Mouse (Mus musculus): ENCODE data around the gene Olfr641.

The Olfr641 gene

DNA sequence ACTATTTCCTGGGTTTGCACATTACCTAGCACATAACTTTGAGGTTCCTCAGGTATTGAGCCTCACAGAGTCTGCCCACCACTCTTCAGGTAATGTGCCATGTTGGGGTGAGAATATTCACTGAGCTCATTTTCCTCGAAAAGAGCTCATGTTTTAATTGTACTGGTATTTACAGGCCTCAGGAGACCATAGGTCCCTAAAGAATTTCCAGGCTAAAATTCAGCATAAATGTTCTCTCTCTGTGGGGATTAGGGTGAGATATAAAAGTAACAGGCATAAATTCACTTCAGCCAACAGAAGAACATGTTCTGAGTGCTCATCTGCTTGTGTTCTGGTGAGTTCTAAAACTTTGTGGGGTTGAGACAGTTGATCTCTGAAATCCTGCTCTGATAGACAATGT lies at the start of gene Olfr641:
TSS of gene Olfr641 (plus strand) at position 301 of the 400 bp plus-strand sequence.
- DNase-seq (ENCODE audit: low spot score in 2 of 2): no peak

DNA sequence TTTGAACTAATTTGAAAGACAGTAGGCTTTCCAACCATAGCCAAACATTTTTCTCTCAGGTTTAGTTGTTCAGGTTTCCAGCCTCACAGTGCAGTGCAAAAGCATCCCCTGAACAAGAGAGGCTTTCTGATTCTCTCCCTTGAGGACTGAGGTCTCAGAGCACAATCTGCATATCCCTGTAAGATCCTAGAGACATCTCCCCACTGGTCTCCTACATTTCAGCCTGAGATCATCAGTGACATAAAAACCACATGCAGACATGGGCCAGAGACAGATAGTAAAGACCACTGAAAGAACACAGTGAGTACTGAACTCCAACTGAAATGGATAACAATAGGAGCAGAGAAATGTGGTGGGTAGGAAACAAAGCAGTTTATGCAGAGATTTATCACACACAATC lies 36.8 kb upstream of the Olfr641 start, which contains the start of gene Olfr638:
TSS of gene Olfr638 (plus strand) at position 301 of the 400 bp plus-strand sequence.
- DNase-seq (ENCODE audit: low spot score in 2 of 2): no peak

DNA sequence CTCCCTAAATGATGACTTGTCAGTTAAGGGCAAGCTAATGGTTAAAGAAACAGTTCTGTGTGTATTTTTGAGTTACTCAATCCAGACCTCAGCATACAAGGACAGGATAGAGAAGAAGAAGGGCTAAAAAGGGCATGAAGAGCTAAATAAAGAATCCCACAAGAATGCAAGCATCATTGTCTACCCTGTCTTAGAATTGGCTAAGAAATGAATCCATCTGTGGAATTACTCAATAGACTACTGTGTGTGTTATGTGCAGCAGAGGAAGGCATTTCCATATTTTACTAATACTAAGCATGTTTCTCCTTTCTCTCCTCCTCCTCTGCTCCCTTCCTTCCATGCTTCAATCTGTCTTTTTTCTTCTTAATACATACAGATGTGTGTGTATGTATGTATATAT lies 36.1 kb upstream of the Olfr641 start:
- no peak for DNase-seq (ENCODE audit: low spot score in 2 of 2)

DNA sequence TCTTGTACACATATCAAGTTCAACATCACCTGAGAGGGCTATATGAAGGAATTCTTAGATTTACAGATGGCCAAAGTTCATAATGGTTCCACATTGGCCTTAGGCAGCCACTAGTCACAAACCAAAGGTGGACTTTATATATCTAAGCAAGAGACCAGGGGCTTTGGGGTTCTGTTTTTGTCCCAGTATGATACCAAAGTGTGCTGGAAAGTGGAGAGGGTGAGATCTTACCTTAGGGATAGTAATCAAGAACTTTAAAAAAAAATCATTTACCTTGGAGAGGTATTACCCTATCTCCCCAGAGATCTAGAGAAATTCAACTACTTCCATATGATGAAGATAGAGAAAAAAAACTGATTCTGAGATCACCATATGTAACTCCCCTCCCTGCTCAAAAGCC lies 18.0 kb upstream of the Olfr641 start, which contains the start of gene Olfr639:
TSS of gene Olfr639 (minus strand) at position 101 of the 400 bp plus-strand sequence.
- no peak for DNase-seq (ENCODE audit: low spot score in 2 of 2)

DNA sequence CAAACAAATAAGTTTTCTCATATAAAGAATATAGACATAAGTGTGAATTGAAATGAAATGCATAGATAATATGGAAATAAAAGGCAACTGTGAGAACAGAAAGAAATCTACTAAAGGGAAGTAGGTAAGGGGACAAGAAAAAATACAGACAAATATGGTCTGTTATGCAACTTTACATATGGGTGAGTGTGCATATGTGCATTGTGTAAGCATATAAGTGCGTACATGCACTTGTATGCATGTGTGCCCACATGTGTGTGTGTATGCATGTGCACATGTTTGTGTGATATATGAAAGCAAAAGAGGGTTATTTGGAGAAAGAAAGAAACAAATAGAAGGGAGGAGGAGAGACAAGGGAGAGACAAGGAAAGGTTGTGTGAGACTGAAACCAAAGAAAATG lies 16.3 kb upstream of the Olfr641 start:
- no peak for DNase-seq (ENCODE audit: low spot score in 2 of 2)

DNA sequence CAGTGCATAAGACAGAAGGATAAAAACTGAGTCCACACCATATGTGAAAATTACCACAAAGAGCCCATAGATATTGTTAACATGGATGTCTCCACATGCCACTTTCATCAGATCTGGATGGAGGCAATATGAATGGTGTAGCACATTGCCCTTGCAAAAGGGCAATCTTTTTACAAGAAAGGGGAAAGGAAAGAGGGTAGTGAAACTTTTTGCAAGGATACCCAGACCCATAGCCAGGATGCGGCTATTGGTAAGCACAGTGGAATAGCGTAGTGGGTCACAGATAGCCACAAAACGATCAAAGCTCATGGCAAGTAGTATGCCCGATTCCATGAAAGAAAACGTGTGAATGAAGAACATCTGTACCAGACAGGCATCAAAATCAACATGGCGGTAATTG lies 13.6 kb upstream of the Olfr641 start:
- no peak for DNase-seq (ENCODE audit: low spot score in 2 of 2)

DNA sequence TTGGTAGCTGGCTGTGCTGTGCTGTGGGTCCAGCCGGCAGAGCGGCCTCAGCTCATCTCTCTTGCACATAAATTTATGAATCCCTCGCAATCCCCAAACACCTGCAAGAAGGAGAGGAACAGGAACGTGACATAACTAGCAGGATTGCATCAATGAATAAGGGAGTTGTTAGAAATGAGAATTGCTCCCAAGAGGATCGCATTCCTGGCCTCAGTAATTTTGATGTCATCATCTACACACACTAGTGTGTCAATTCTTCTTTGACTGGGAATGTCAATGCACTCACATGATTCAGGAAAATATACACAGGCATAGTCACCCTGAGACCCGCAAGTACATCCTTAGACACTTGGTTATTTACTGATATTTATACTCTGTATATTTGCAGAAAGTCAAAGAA lies 9.8 kb upstream of the Olfr641 start, which contains the start of gene Olfr640:
TSS of gene Olfr640 (minus strand) at position 101 of the 400 bp plus-strand sequence.
- no peak for DNase-seq (ENCODE audit: low spot score in 2 of 2)

DNA sequence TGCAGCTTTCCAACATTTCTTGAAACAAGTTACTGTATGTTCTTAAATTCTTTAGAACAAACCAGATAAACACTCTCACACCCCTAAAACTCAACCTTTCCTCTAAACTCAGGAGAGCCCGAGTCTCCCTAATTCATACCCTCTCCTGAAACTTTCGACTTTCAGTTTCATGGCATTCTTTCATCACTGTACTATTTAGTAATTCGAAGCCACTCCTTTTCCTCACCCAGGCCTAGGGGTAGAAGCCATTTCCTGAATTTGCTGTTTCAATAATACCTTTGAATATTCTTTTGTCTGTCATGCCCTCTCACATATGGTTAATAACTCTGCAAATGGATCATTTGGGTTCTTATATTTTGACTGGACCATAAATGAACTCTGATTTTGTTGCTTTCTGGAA lies 8.3 kb upstream of the Olfr641 start:
- DNase-seq (ENCODE audit: low spot score in 2 of 2): no peak

DNA sequence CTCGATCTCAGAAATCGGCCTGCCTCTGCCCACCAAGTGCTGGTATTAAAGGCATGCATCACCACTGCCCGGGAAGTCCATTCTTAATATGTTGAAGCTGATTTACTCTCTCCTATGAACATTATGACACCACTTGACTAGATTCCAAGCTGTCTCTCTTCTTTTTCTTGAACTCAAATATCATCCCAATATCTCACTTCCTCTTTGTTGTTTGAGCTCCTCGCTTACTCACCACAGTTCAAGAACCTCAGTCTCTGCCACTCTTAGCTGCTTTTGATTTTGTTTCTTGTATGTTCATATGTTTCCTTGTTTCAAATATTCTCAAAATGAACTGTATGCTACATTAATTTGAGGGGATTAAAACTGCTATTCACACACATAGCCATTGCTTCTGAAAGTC lies 15.5 kb downstream of the Olfr641 start:
- DNase-seq (ENCODE audit: low spot score in 2 of 2): no peak

DNA sequence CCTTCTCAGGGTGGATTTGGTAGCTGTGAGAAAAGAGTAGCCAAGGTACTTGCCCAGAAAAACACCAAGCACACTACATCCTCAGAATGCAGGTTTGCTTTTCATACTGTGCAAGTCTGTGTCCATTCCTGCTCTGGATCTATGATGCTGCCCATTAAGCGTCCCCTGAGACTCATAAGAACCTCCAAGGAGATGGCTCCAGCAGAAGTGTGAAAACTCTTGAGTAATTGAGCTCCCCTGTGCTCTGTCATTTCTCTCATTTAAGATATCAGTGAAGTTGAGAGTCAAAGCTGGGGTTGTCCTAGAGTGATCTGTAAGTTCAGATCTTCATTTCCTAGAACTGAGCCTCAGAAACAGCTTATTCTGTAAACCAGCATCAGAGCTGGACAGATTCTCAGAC lies 17.3 kb downstream of the Olfr641 start, which contains the start of gene Olfr642:
TSS of gene Olfr642 (minus strand) at position 101 of the 400 bp plus-strand sequence.
- DNase-seq (ENCODE audit: low spot score in 2 of 2): no peak

DNA sequence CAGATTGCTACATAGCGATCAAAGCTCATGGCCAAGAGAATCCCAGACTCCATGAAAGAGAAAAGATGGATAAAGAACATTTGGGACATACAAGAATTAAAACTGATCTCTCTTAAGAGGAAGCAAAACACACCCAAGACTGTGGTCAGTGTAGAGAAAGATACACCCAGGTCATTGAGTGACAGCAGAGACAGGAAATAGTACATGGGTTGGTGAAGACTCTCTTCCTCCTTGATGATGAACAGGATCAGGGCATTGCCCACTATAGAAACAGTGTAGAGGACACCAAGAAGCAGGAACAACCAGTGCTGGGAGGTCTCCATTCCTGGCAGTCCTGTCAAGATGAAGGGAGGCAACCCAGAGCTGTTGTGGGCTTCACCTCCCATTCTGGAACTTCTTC lies 24.0 kb downstream of the Olfr641 start:
- DNase-seq (ENCODE audit: low spot score in 2 of 2): no peak

DNA sequence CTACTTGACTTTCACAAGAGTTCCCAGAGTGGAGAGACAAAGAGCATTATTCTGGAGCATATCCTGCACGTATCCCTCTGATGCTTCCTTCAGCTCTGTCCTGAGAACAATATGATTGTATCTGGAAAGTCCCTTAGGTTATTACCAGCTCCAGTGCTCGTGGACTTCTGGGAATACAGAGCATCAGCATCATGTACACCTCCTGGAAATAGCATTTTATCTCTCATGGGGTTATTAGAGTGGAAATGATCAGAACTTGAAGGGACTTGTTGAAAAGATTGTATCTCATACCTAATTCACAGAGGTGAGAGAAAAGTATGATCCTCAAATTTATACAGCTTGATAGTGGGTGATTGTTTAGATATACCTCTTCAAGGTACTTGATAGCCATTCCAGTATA lies 26.1 kb downstream of the Olfr641 start, which contains the start of gene 4930516K23Rik:
TSS of gene 4930516K23Rik (minus strand) at position 101 of the 400 bp plus-strand sequence.
- DNase-seq (ENCODE audit: low spot score in 2 of 2): no peak

DNA sequence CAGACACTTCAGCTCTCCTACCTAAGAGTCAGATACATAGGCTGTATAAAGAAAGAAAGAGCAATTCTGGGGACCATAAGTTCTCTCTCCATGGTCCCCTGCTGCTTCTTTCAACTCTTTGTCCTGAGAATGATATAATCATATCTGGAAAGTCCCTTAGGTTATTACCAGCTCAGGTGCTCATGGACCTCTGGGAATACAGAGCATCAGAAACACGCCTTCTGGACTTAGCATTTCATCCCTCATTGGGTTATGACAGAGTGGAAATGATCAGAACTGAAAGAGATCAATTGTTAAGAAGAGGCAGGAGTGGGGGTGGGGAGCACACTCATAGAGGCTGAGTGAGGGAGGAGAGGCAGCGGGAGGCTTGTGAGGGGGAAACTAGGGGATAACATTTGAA lies 36.5 kb downstream of the Olfr641 start, which contains the start of gene Olfr644:
TSS of gene Olfr644 (minus strand) at position 101 of the 400 bp plus-strand sequence.
- no peak for DNase-seq (ENCODE audit: low spot score in 2 of 2)

DNA sequence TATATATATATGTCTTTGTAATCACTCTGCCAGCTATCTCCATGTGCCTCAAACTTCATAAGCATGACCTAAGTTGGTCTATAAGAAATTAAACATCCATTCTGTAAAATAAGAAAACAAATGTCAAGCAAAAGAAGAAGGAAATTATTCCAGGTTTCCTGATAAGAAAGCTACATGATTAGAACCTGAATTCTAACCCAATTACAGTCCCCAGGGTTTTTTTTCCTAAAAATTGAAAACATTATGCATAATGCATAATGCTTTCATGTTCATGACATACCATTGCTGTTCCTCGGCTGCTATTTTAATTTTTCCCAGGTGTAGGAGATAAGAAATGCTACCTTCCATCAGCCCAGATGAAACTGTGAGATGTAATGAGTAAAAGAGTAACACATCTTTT lies 50.1 kb downstream of the Olfr641 start, which contains the start of gene Olfr645:
TSS of gene Olfr645 (minus strand) at position 101 of the 400 bp plus-strand sequence.
- no peak for DNase-seq (ENCODE audit: low spot score in 2 of 2)
